Mouse (Mus musculus): Measurements from ENCODE around the gene Prss53. TPM values are rescaled to one million over a fixed set of nuclear protein-coding genes. Genes with fewer than 3 reads are reported as not detected.
"Not testable (repeated sequence)": the region's sequence is repeated elsewhere in the genome, so short reads cannot be mapped to it uniquely, and the experiment has no call there.

The Prss53 gene
- polyA plus RNA-seq, 1 experiment from 2014 or later = 2.4 TPM

- Histone ChIP-seq H3K4me3 (replicated peaks) (peak within 1 kb of the TSS; percentile 94), H3K27me3 (no peaks in the 10 kb centered on the region), H3K9ac (peak within 1 kb of the TSS; percentile 72), H3K36me3 (peaks cover 47% of the 10 kb centered on the region), H3K9me3 (replicated peaks) (no peaks in the 10 kb centered on the region), H3K4me1 (peaks cover 14% of the 10 kb centered on the region), H3K27ac (replicated peaks) (peak within 1 kb of the TSS; percentile 92), H3K4me2 (replicated peaks) (peak within 1 kb of the TSS; percentile 61)
- WGBS = 1% methylated on average over 40 of the region's 40 CpGs
- peak; percentile 92 for ATAC-seq (ENCODE audit: insufficient number of reproducible peaks, low FRiP score, low TSS enrichment, low read depth)
These were observed 21.6 kb upstream of the Prss53 start, which contains the start of gene Kat8 for GRCm38 (mm10) chr7:127912190-127912871. Gene Kat8 (plus strand): TSS chr7:127912516.

DNA sequence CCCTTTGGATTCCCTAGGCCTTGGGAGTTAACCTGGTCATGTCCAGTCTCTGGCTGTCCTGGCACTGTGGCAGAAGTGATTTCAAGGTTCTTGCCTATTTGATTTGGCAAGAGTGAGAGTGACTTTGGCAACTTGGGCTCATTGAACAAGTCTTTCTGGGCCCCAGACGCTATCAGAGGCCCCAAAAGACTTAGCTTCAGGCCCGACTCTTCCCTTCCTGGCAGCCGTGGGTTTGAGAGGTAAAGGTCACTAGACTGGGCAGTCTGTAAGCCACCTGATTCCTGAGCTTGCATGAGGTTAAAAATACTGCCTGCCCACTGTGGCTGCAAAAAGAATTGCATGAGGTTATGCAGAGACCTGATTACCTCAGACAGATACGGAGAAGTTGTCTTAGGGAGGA, 17.9 kb upstream of the Prss53 start:
- peaks cover 27% of the 10 kb centered on the region for H3K4me1 ChIP-seq
- no peak overlapping the region for H3K4me2 ChIP-seq (replicated peaks)
- ATAC-seq (ENCODE audit: insufficient number of reproducible peaks, low FRiP score, low TSS enrichment, low read depth) = no peak
- no peaks in the 10 kb centered on the region for H3K27me3 ChIP-seq
- H3K9ac ChIP-seq = no peak overlapping the region
- no peak overlapping the region for H3K27ac ChIP-seq (replicated peaks)
- H3K36me3 ChIP-seq = peaks cover 44% of the 10 kb centered on the region
- H3K4me3 ChIP-seq (replicated peaks) = no peak overlapping the region
- WGBS = 89% methylated on average over 4 of the region's 4 CpGs
- no peaks in the 10 kb centered on the region for H3K9me3 ChIP-seq (replicated peaks)

- Histone ChIP-seq H3K9ac (no peak overlapping the region), H3K27ac (replicated peaks) (no peak overlapping the region), H3K36me3 (peaks cover 44% of the 10 kb centered on the region), H3K4me3 (replicated peaks) (no peak overlapping the region), H3K9me3 (replicated peaks) (no peaks in the 10 kb centered on the region), H3K27me3 (no peaks in the 10 kb centered on the region), H3K4me1 (peaks cover 22% of the 10 kb centered on the region), H3K4me2 (replicated peaks) (no peak overlapping the region)
- WGBS = 96% methylated on average over 12 of the region's 12 CpGs
- ATAC-seq (ENCODE audit: insufficient number of reproducible peaks, low FRiP score, low TSS enrichment, low read depth) = no peak
These were observed 17.2 kb upstream of the Prss53 start for GRCm38 (mm10) chr7:127907939-127908338.

- Histone ChIP-seq H3K4me2 (replicated peaks) (peak within 1 kb of the TSS; percentile 83), H3K4me3 (replicated peaks) (peak within 1 kb of the TSS; percentile 78), H3K9me3 (replicated peaks) (no peaks in the 10 kb centered on the region), H3K36me3 (peaks cover 43% of the 10 kb centered on the region), H3K9ac (peak within 1 kb of the TSS; percentile 90), H3K27ac (replicated peaks) (peak within 1 kb of the TSS; percentile 92), H3K4me1 (peaks cover 13% of the 10 kb centered on the region), H3K27me3 (no peaks in the 10 kb centered on the region)
- peak; percentile 90 for ATAC-seq (ENCODE audit: insufficient number of reproducible peaks, low FRiP score, low TSS enrichment, low read depth)
- 4% methylated on average over 38 of the region's 38 CpGs for WGBS
These were observed 13.4 kb upstream of the Prss53 start, which contains the start of gene Bckdk for GRCm38 (mm10) chr7:127903971-127904796. Gene Bckdk (plus strand): TSS chr7:127904082.

DNA sequence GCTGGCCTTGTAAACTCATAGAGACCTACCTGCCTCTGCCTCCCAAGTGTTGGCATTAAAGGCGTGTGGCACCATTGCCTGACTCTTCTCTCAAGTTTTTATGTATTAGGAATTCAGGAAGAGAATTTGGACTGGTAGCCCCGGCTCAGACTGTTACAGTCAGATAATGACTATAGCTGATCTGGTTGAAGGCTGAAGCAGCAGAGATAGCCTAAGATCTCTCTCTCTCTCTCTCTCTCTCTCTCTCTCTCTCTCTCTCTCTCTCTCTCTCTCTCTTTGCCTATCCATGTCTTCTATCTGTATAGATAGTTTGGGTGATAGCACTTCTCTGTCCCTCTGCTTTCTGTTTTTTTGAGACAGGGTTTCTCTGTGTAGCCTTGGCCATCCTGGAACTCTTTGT, 11.0 kb upstream of the Prss53 start:
- H3K4me1 ChIP-seq = peaks cover 13% of the 10 kb centered on the region

GRCm38 (mm10) chr7:127899997-127900396, 9.2 kb upstream of the Prss53 start:
- Histone ChIP-seq H3K9me3 (replicated peaks) (no peaks in the 10 kb centered on the region), H3K4me3 (replicated peaks) (no peak overlapping the region), H3K4me1 (peaks cover 10% of the 10 kb centered on the region), H3K36me3 (0 out of 2 replicates have a peak, but pooled peaks cover 2% of the 10 kb centered on the region), H3K27ac (replicated peaks) (no peak overlapping the region), H3K27me3 (no peaks in the 10 kb centered on the region), H3K9ac (no peak overlapping the region), H3K4me2 (replicated peaks) (no peak overlapping the region)
- ATAC-seq (ENCODE audit: insufficient number of reproducible peaks, low FRiP score, low TSS enrichment, low read depth) = no peak
- WGBS = 35% methylated on average over 7 of the region's 7 CpGs

More for the DNA sequence above, 11.0 kb upstream of the Prss53 start:
- H3K27ac ChIP-seq (replicated peaks) = no peak overlapping the region
- ATAC-seq (ENCODE audit: insufficient number of reproducible peaks, low FRiP score, low TSS enrichment, low read depth) = no peak
- peaks cover 19% of the 10 kb centered on the region for H3K36me3 ChIP-seq
- H3K9me3 ChIP-seq (replicated peaks) = no peaks in the 10 kb centered on the region
- H3K4me3 ChIP-seq (replicated peaks) = no peak overlapping the region
- H3K4me2 ChIP-seq (replicated peaks) = no peak overlapping the region
- H3K9ac ChIP-seq = no peak overlapping the region
- no peaks in the 10 kb centered on the region for H3K27me3 ChIP-seq
- 82% methylated on average over 2 of the region's 2 CpGs for WGBS

GRCm38 (mm10) chr7:127898179-127898956, 7.6 kb upstream of the Prss53 start:
- Histone ChIP-seq H3K27ac (replicated peaks) (no peak overlapping the region), H3K4me3 (replicated peaks) (no peak overlapping the region), H3K9me3 (replicated peaks) (no peaks in the 10 kb centered on the region), H3K9ac (no peak overlapping the region), H3K36me3 (peaks cover 1% of the 10 kb centered on the region; the same call in 1 of the 2 replicates), H3K4me2 (replicated peaks) (no peak overlapping the region), H3K4me1 (peaks cover 14% of the 10 kb centered on the region), H3K27me3 (no peaks in the 10 kb centered on the region)
- ATAC-seq (ENCODE audit: insufficient number of reproducible peaks, low FRiP score, low TSS enrichment, low read depth) = no peak
- WGBS = 32% methylated on average over 10 of the region's 10 CpGs

DNA sequence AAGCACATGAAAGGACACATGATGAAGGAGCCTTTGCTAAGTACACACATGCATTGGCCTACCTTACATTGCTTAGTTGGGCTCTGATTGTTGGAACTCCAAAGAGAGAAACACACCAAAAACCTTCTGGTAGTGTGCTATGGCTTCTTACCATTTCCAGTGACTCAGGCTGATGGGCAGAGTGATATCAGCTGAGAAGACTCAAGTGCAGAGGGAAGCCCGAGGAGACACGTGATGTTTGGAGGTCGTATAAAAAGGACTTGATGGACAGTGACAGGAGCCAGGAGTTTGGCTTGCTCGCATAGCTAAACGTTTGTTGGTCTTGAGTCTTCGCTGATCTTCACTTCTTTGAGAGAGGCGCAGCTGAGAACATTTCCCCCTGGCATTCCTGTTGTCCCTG, 6.8 kb upstream of the Prss53 start:
- Histone ChIP-seq H3K4me3 (replicated peaks) (no peak overlapping the region), H3K9me3 (replicated peaks) (no peaks in the 10 kb centered on the region), H3K9ac (no peak overlapping the region), H3K36me3 (peaks cover 8% of the 10 kb centered on the region; the same call in 1 of the 2 replicates), H3K27ac (replicated peaks) (no peak overlapping the region), H3K27me3 (no peaks in the 10 kb centered on the region), H3K4me2 (replicated peaks) (no peak overlapping the region), H3K4me1 (peaks cover 14% of the 10 kb centered on the region)
- no peak for ATAC-seq (ENCODE audit: insufficient number of reproducible peaks, low FRiP score, low TSS enrichment, low read depth)
- 85% methylated on average over 7 of the region's 7 CpGs for WGBS

DNA sequence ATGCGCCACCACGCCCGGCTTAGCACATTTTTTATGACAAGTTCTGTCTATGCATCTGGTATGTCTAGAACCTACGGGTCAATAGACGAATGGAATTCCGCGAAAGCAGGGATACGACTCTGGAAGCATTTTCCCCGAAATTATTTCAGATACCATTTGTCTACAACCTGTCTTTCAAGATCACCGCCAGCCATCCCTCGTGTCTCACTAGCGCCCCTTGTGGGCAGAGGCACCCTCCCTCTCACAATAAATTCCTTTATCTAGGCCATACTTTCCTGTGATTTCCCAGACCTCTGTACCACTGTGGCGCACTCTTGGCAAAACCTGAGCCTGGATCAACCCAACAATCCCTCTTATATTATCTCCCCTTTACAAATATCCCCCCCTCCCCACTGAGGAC, 5.6 kb upstream of the Prss53 start:
- Histone ChIP-seq H3K9me3 (replicated peaks) (no peaks in the 10 kb centered on the region), H3K4me3 (replicated peaks) (no peak overlapping the region), H3K4me2 (replicated peaks) (no peak overlapping the region), H3K9ac (no peak overlapping the region), H3K27me3 (no peaks in the 10 kb centered on the region), H3K4me1 (peaks cover 14% of the 10 kb centered on the region), H3K36me3 (peaks cover 8% of the 10 kb centered on the region; the same call in 1 of the 2 replicates), H3K27ac (replicated peaks) (no peak overlapping the region)
- ATAC-seq (ENCODE audit: insufficient number of reproducible peaks, low FRiP score, low TSS enrichment, low read depth) = no peak
- WGBS = 59% methylated on average over 13 of the region's 13 CpGs

- peak overlapping the region; percentile 77 for H3K4me2 ChIP-seq (replicated peaks)
- H3K9me3 ChIP-seq (replicated peaks); H3K9ac ChIP-seq; H3K27me3 ChIP-seq; H3K36me3 ChIP-seq: not testable (repeated sequence)
- peaks cover 14% of the 10 kb centered on the region for H3K4me1 ChIP-seq
- 64% methylated on average over 7 of the region's 7 CpGs for WGBS
- H3K4me3 ChIP-seq (replicated peaks) = peak overlapping the region; percentile 69
- peak; percentile 21; the same call in 1 of the 2 replicates for ATAC-seq (ENCODE audit: insufficient number of reproducible peaks, low FRiP score, low TSS enrichment, low read depth)
- peak overlapping the region; percentile 85; the same call in 1 of the 2 replicates for H3K27ac ChIP-seq (replicated peaks)
These were observed 5.1 kb upstream of the Prss53 start for GRCm38 (mm10) chr7:127895891-127896290.

GRCm38 (mm10) chr7:127895442-127895841, 4.7 kb upstream of the Prss53 start, which contains the start of the genes Gm21974 and Vkorc1:
Gene Gm21974 (minus strand): TSS chr7:127895454.
Gene Vkorc1 (minus strand): TSS chr7:127895617.
- Histone ChIP-seq H3K9me3 (replicated peaks) (no peaks in the 10 kb centered on the region), H3K4me3 (replicated peaks) (peak within 1 kb of the TSS; percentile 69), H3K36me3 (peaks cover 8% of the 10 kb centered on the region; the same call in 1 of the 2 replicates), H3K27me3 (no peaks in the 10 kb centered on the region), H3K9ac (peak within 1 kb of the TSS; percentile 63), H3K27ac (replicated peaks) (peak within 1 kb of the TSS; percentile 85), H3K4me2 (replicated peaks) (peak within 1 kb of the TSS; percentile 77), H3K4me1 (peaks cover 14% of the 10 kb centered on the region)
- WGBS = under 1% methylated on average over 26 of the region's 26 CpGs
- ATAC-seq (ENCODE audit: insufficient number of reproducible peaks, low FRiP score, low TSS enrichment, low read depth) = peak; percentile 94
